Mouse (Mus musculus) stomach, postnatal 0 days (tissue): ENCODE data around the gene Gm609.

Experiments
- CTCF ChIP-seq: IDR thresholded peaks from 2 replicates; pipeline ENCODE4 v1.5.1; 2016; ENCODE audit warnings: antibody characterized with exemption, low read depth, mild to moderate bottlenecking, moderate library complexity
- EP300 ChIP-seq: optimal IDR thresholded peaks from 2 replicates; pipeline ENCODE3; 2016; ENCODE audit warnings: antibody characterized with exemption

DNA sequence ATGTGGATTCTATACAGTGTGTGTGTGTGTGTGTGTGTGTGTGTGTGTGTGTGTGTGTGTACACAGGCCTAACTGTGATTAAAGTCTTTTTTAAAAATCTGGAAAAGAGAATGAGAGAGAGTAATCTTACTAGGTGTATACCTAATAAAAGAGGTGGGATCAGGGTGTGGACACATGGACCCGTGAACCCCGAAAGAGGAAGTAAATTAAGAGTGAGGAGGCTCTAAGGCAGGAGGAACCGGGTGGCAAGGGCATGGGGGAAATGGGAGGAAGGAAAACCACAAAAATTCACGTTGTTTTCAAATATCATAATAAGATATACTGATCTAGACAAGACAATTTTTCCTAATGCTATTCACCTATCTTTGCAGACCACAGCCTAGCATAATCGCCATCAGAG lies 32.8 kb upstream of the Gm609 start:
- TF ChIP-seq CTCF (no peak), EP300 (no peak)
